Mouse (Mus musculus): ENCODE measurements at regions not wholly inside any gene's neighbourhood (a gene's known extent, or its start where the extent isn't known, plus 50 kb on each side); places are given as distances from the start of the nearest gene placed in this dataset.
A peak's percentile ranks its signal among the peaks of the same experiment; 100 is the strongest.
"Not testable (repeated sequence)": the region's sequence is repeated elsewhere in the genome, so short reads cannot be mapped to it uniquely, and the experiment has no call there.

GRCm38 (mm10) chr1:168631979-168632378 lies 199.9 kb upstream of the Pbx1 start:
- no peak for ATAC-seq (ENCODE audit: low FRiP score)
- no peaks in the 10 kb centered on the region for H3K4me1 ChIP-seq
- H3K9me3 ChIP-seq (replicated peaks) = no peaks in the 10 kb centered on the region
- H3K36me3 ChIP-seq = no peaks in the 10 kb centered on the region
- H3K9ac ChIP-seq (replicated peaks) = no peak overlapping the region
- H3K4me2 ChIP-seq = no peak overlapping the region
- H3K27me3 ChIP-seq (replicated peaks) = no peaks in the 10 kb centered on the region
- H3K4me3 ChIP-seq (replicated peaks) = no peak overlapping the region
- no peak overlapping the region for H3K27ac ChIP-seq (replicated peaks)
- 74% methylated on average over 2 of the region's 2 CpGs for WGBS

- not testable (repeated sequence) for H3K4me3 ChIP-seq (replicated peaks); H3K36me3 ChIP-seq; H3K27me3 ChIP-seq (replicated peaks); H3K27ac ChIP-seq (replicated peaks); H3K9me3 ChIP-seq (replicated peaks); H3K9ac ChIP-seq (replicated peaks); H3K4me2 ChIP-seq; ATAC-seq (ENCODE audit: low FRiP score)
- WGBS = 72% methylated on average over 3 of the region's 3 CpGs
- H3K4me1 ChIP-seq = peaks cover 18% of the 10 kb centered on the region
Observed at GRCm38 (mm10) chr1:168601967-168602366, 169.9 kb upstream of the Pbx1 start.

GRCm38 (mm10) chr1:168600461-168601160 lies 168.5 kb upstream of the Pbx1 start:
- H3K27me3 ChIP-seq (replicated peaks) = no peaks in the 10 kb centered on the region
- no peaks in the 10 kb centered on the region for H3K9me3 ChIP-seq (replicated peaks)
- H3K27ac ChIP-seq (replicated peaks) = no peak overlapping the region
- ATAC-seq (ENCODE audit: low FRiP score) = no peak
- H3K4me2 ChIP-seq = no peak overlapping the region
- peaks cover 18% of the 10 kb centered on the region for H3K4me1 ChIP-seq
- 78% methylated on average over 6 of the region's 6 CpGs for WGBS
- H3K4me3 ChIP-seq (replicated peaks) = no peak overlapping the region
- no peaks in the 10 kb centered on the region for H3K36me3 ChIP-seq
- no peak overlapping the region for H3K9ac ChIP-seq (replicated peaks)

GRCm38 (mm10) chr1:168598191-168598667 lies 166.2 kb upstream of the Pbx1 start:
- no peaks in the 10 kb centered on the region for H3K27me3 ChIP-seq (replicated peaks)
- H3K4me2 ChIP-seq = peak overlapping the region; percentile 49
- H3K4me3 ChIP-seq (replicated peaks) = peak overlapping the region; percentile 6; the same call in 1 of the 2 replicates
- ATAC-seq (ENCODE audit: low FRiP score) = peak; percentile 28; the same call in 1 of the 2 replicates
- 11% methylated on average over 11 of the region's 11 CpGs for WGBS
- no peak overlapping the region for H3K27ac ChIP-seq (replicated peaks)
- H3K9me3 ChIP-seq (replicated peaks) = no peaks in the 10 kb centered on the region
- peaks cover 18% of the 10 kb centered on the region for H3K4me1 ChIP-seq
- H3K36me3 ChIP-seq = no peaks in the 10 kb centered on the region
- H3K9ac ChIP-seq (replicated peaks) = no peak overlapping the region

GRCm38 (mm10) chr1:168597495-168597894 lies 165.4 kb upstream of the Pbx1 start:
- H3K27ac ChIP-seq (replicated peaks) = 0 out of 2 replicates have a peak overlapping the region, but pooled peaks have one; percentile 7
- no peak overlapping the region for H3K4me3 ChIP-seq (replicated peaks)
- H3K36me3 ChIP-seq = no peaks in the 10 kb centered on the region
- H3K4me1 ChIP-seq = peaks cover 18% of the 10 kb centered on the region
- peak overlapping the region; percentile 49 for H3K4me2 ChIP-seq
- no peak overlapping the region for H3K9ac ChIP-seq (replicated peaks)
- H3K9me3 ChIP-seq (replicated peaks) = no peaks in the 10 kb centered on the region
- no peaks in the 10 kb centered on the region for H3K27me3 ChIP-seq (replicated peaks)
- 4% methylated on average over 5 of the region's 5 CpGs for WGBS
- ATAC-seq (ENCODE audit: low FRiP score) = no peak

GRCm38 (mm10) chr1:168584137-168584536 lies 152.1 kb upstream of the Pbx1 start:
- no peaks in the 10 kb centered on the region for H3K27me3 ChIP-seq (replicated peaks)
- no peak for ATAC-seq (ENCODE audit: low FRiP score)
- no peaks in the 10 kb centered on the region for H3K36me3 ChIP-seq
- no peak overlapping the region for H3K4me3 ChIP-seq (replicated peaks)
- H3K9ac ChIP-seq (replicated peaks) = no peak overlapping the region
- H3K27ac ChIP-seq (replicated peaks) = no peak overlapping the region
- no peaks in the 10 kb centered on the region for H3K4me1 ChIP-seq
- H3K4me2 ChIP-seq = no peak overlapping the region
- H3K9me3 ChIP-seq (replicated peaks) = no peaks in the 10 kb centered on the region
- 62% methylated on average over 3 of the region's 3 CpGs for WGBS

GRCm38 (mm10) chr1:168582434-168582833 lies 150.4 kb upstream of the Pbx1 start:
- H3K36me3 ChIP-seq = no peaks in the 10 kb centered on the region
- no peak overlapping the region for H3K27ac ChIP-seq (replicated peaks)
- H3K4me2 ChIP-seq = no peak overlapping the region
- no peaks in the 10 kb centered on the region for H3K4me1 ChIP-seq
- H3K4me3 ChIP-seq (replicated peaks) = no peak overlapping the region
- H3K9ac ChIP-seq (replicated peaks) = no peak overlapping the region
- no peak for ATAC-seq (ENCODE audit: low FRiP score)
- H3K9me3 ChIP-seq (replicated peaks) = no peaks in the 10 kb centered on the region
- no peaks in the 10 kb centered on the region for H3K27me3 ChIP-seq (replicated peaks)
- 83% methylated on average over 5 of the region's 5 CpGs for WGBS

- Histone ChIP-seq H3K4me3 (replicated peaks) (no peak overlapping the region), H3K27me3 (replicated peaks) (no peaks in the 10 kb centered on the region)
- WGBS = 44% methylated on average over 5 of the region's 5 CpGs
Observed at GRCm38 (mm10) chr1:168569930-168570515, 138.0 kb upstream of the Pbx1 start.

GRCm38 (mm10) chr1:168552394-168552793 lies 120.3 kb upstream of the Pbx1 start:
- Histone ChIP-seq H3K27me3 (replicated peaks) (no peaks in the 10 kb centered on the region), H3K4me3 (replicated peaks) (no peak overlapping the region), H3K4me2 (no peak overlapping the region), H3K4me1 (no peaks in the 10 kb centered on the region), H3K9ac (replicated peaks) (no peak overlapping the region), H3K36me3 (no peaks in the 10 kb centered on the region), H3K9me3 (replicated peaks) (no peaks in the 10 kb centered on the region), H3K27ac (replicated peaks) (no peak overlapping the region)
- ATAC-seq (ENCODE audit: low FRiP score) = no peak
- WGBS = 70% methylated on average over 3 of the region's 3 CpGs

More at GRCm38 (mm10) chr1:168569930-168570515, 138.0 kb upstream of the Pbx1 start:
- ATAC-seq (ENCODE audit: low FRiP score) = no peak
- no peak overlapping the region for H3K27ac ChIP-seq (replicated peaks)
- no peaks in the 10 kb centered on the region for H3K4me1 ChIP-seq
- H3K4me2 ChIP-seq = no peak overlapping the region
- H3K9me3 ChIP-seq (replicated peaks) = no peaks in the 10 kb centered on the region
- no peak overlapping the region for H3K9ac ChIP-seq (replicated peaks)
- H3K36me3 ChIP-seq = no peaks in the 10 kb centered on the region

GRCm38 (mm10) chr1:168549807-168550435 lies 117.9 kb upstream of the Pbx1 start:
- WGBS = 40% methylated on average over 7 of the region's 7 CpGs
- no peaks in the 10 kb centered on the region for H3K36me3 ChIP-seq
- peak; percentile 53; the same call in 1 of the 2 replicates for ATAC-seq (ENCODE audit: low FRiP score)
- H3K9ac ChIP-seq (replicated peaks) = no peak overlapping the region
- H3K27ac ChIP-seq (replicated peaks) = no peak overlapping the region; the same call in 1 of the 2 replicates
- no peak overlapping the region for H3K4me3 ChIP-seq (replicated peaks)
- no peaks in the 10 kb centered on the region for H3K27me3 ChIP-seq (replicated peaks)
- no peaks in the 10 kb centered on the region for H3K4me1 ChIP-seq
- no peak overlapping the region for H3K4me2 ChIP-seq
- H3K9me3 ChIP-seq (replicated peaks) = no peaks in the 10 kb centered on the region

- H3K4me3 ChIP-seq (replicated peaks) = no peak overlapping the region
- H3K4me1 ChIP-seq = no peaks in the 10 kb centered on the region
- H3K4me2 ChIP-seq = no peak overlapping the region
- WGBS = 96% methylated on average over 3 of the region's 3 CpGs
- H3K27ac ChIP-seq (replicated peaks) = no peak overlapping the region
- H3K9ac ChIP-seq (replicated peaks) = no peak overlapping the region
- no peaks in the 10 kb centered on the region for H3K9me3 ChIP-seq (replicated peaks)
- no peak for ATAC-seq (ENCODE audit: low FRiP score)
- no peaks in the 10 kb centered on the region for H3K27me3 ChIP-seq (replicated peaks)
- H3K36me3 ChIP-seq = no peaks in the 10 kb centered on the region
Observed at GRCm38 (mm10) chr1:168546156-168546555, 114.1 kb upstream of the Pbx1 start.

Data from neural tube, embryonic 15.5 days (tissue).